Mouse (Mus musculus) erythroblast, embryonic 14.5 days (primary cell): ENCODE results near the gene Fam160b1.

Source experiments
- GATA1 ChIP-seq: IDR thresholded peaks from 2 replicates; pipeline ENCODE4 v1.6.1; 2012; ENCODE audit warnings: low read length, inconsistent platforms, mixed read lengths
- TAL1 ChIP-seq: IDR thresholded peaks from 3 replicates; pipeline ENCODE4 v1.6.1; 2012; ENCODE audit warnings: low read length, inconsistent platforms, mixed read lengths

- TF ChIP-seq GATA1 (no peak), TAL1 (no peak)
Observed at GRCm38 (mm10) chr19:57423402-57423801, 62.9 kb downstream of the Fam160b1 start.
